Mouse (Mus musculus): ENCODE data around the gene Gm13420. TPM values are rescaled to one million over a fixed set of nuclear protein-coding genes. Genes with fewer than 3 reads are reported as not detected.
A peak's percentile ranks its signal among the peaks of the same experiment; 100 is the strongest.

Gm13420 gene
- polyA plus RNA-seq, 1 experiment: not detected

GRCm38 (mm10) chr2:29733348-29733747, 18.1 kb downstream of the Gm13420 start:
- H3K4me3 ChIP-seq (ENCODE audit: insufficient read depth, poor library complexity, severe bottlenecking): no peak overlapping the region
- TF ChIP-seq CEBPB (IDR thresholded peaks at IDR 0.05; ENCODE audit: low read depth) (no peak), USF1 (IDR thresholded peaks at IDR 0.05; ENCODE audit: low read depth) (no peak), FOSL1 (IDR thresholded peaks at IDR 0.05; ENCODE audit: insufficient read depth, low read length, poor library complexity, severe bottlenecking) (no peak), CTCF (IDR thresholded peaks at IDR 0.05; ENCODE audit: control insufficient read depth, insufficient read depth, insufficient read length) (no peak), MYOG (IDR thresholded peaks at IDR 0.05; ENCODE audit: control insufficient read depth, extremely low read depth, insufficient read length) (no peak), MYOD1 (IDR thresholded peaks at IDR 0.05; ENCODE audit: control insufficient read depth, insufficient read length, low read depth) (no peak), MAX (IDR thresholded peaks at IDR 0.05) (no peak)
- H3K27me3 ChIP-seq (ENCODE audit: control insufficient read depth, insufficient read depth, insufficient read length): no peaks in the 10 kb centered on the region
- no peaks in the 10 kb centered on the region for H3K79me3 ChIP-seq (ENCODE audit: low read depth)
- peaks cover 65% of the 10 kb centered on the region for H3K36me3 ChIP-seq (ENCODE audit: control insufficient read depth, insufficient read depth)
- H3ac ChIP-seq (ENCODE audit: control insufficient read depth, insufficient read length, low read depth): no peak overlapping the region
- no peaks in the 10 kb centered on the region for H3K79me2 ChIP-seq (ENCODE audit: control insufficient read depth, insufficient read depth)

- no peak for TF ChIP-seq CTCF (IDR thresholded peaks at IDR 0.05; ENCODE audit: control insufficient read depth, insufficient read depth, insufficient read length)
- no peak for TF ChIP-seq MAX (IDR thresholded peaks at IDR 0.05)
- no peak for TF ChIP-seq MYOG (IDR thresholded peaks at IDR 0.05; ENCODE audit: control insufficient read depth, extremely low read depth, insufficient read length)
- TF ChIP-seq FOSL1 (IDR thresholded peaks at IDR 0.05; ENCODE audit: insufficient read depth, low read length, poor library complexity, severe bottlenecking): no peak
- TF ChIP-seq CEBPB (IDR thresholded peaks at IDR 0.05; ENCODE audit: low read depth): no peak
- TF ChIP-seq USF1 (IDR thresholded peaks at IDR 0.05; ENCODE audit: low read depth): no peak
- no peak for TF ChIP-seq MYOD1 (IDR thresholded peaks at IDR 0.05; ENCODE audit: control insufficient read depth, insufficient read length, low read depth)
- no peaks in the 10 kb centered on the region for H3K27me3 ChIP-seq (ENCODE audit: control insufficient read depth, insufficient read depth, insufficient read length)
- H3K36me3 ChIP-seq (ENCODE audit: control insufficient read depth, insufficient read depth): peaks cover 66% of the 10 kb centered on the region
- H3K4me3 ChIP-seq (ENCODE audit: insufficient read depth, poor library complexity, severe bottlenecking): no peak overlapping the region
- no peak overlapping the region for H3ac ChIP-seq (ENCODE audit: control insufficient read depth, insufficient read length, low read depth)
- H3K79me2 ChIP-seq (ENCODE audit: control insufficient read depth, insufficient read depth): no peaks in the 10 kb centered on the region
- H3K79me3 ChIP-seq (ENCODE audit: low read depth): no peaks in the 10 kb centered on the region
Measured at GRCm38 (mm10) chr2:29732559-29732958, 18.9 kb downstream of the Gm13420 start.

- H3K4me3 ChIP-seq (ENCODE audit: insufficient read depth, poor library complexity, severe bottlenecking): no peak overlapping the region
- H3K79me2 ChIP-seq (ENCODE audit: control insufficient read depth, insufficient read depth): no peaks in the 10 kb centered on the region
- H3ac ChIP-seq (ENCODE audit: control insufficient read depth, insufficient read length, low read depth): no peak overlapping the region
- no peaks in the 10 kb centered on the region for H3K27me3 ChIP-seq (ENCODE audit: control insufficient read depth, insufficient read depth, insufficient read length)
- peaks cover 68% of the 10 kb centered on the region for H3K36me3 ChIP-seq (ENCODE audit: control insufficient read depth, insufficient read depth)
- TF ChIP-seq CTCF (IDR thresholded peaks at IDR 0.05; ENCODE audit: control insufficient read depth, insufficient read depth, insufficient read length): peak; percentile 87
- TF ChIP-seq MYOD1 (IDR thresholded peaks at IDR 0.05; ENCODE audit: control insufficient read depth, insufficient read length, low read depth): no peak
- no peak for TF ChIP-seq MYOG (IDR thresholded peaks at IDR 0.05; ENCODE audit: control insufficient read depth, extremely low read depth, insufficient read length)
- no peak for TF ChIP-seq CEBPB (IDR thresholded peaks at IDR 0.05; ENCODE audit: low read depth)
- H3K79me3 ChIP-seq (ENCODE audit: low read depth): no peaks in the 10 kb centered on the region
Measured at GRCm38 (mm10) chr2:29731545-29731944, 19.9 kb downstream of the Gm13420 start.

DNA sequence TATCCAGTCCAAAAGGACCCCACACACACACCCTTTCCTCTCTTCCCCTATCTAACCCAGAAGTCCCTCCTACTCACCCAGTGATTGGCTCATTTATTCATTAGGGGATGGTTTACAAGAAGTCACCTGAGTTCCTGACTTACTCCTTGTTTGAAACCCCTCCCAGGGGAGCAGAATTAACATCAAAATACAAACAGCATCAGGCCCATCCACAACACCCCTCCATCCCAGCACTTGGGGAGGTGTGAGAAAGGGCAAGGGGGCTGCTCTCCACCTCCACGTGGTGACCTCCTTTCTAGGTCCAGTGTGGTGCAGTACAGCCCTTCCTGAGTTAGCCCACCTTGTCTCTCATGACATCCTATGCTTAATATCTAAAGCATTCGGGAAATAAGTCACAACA, 22.0 kb downstream of the Gm13420 start:
- Histone ChIP-seq H3ac (ENCODE audit: control insufficient read depth, insufficient read length, low read depth) (no peak overlapping the region), H3K36me3 (ENCODE audit: control insufficient read depth, insufficient read depth) (peaks cover 71% of the 10 kb centered on the region), H3K4me3 (ENCODE audit: insufficient read depth, poor library complexity, severe bottlenecking) (no peak overlapping the region), H3K79me3 (ENCODE audit: low read depth) (no peaks in the 10 kb centered on the region), H3K79me2 (ENCODE audit: control insufficient read depth, insufficient read depth) (no peaks in the 10 kb centered on the region), H3K27me3 (ENCODE audit: control insufficient read depth, insufficient read depth, insufficient read length) (no peaks in the 10 kb centered on the region)
- TF ChIP-seq FOSL1 (IDR thresholded peaks at IDR 0.05; ENCODE audit: insufficient read depth, low read length, poor library complexity, severe bottlenecking) (no peak), MYOD1 (IDR thresholded peaks at IDR 0.05; ENCODE audit: control insufficient read depth, insufficient read length, low read depth) (no peak), CTCF (IDR thresholded peaks at IDR 0.05; ENCODE audit: control insufficient read depth, insufficient read depth, insufficient read length) (no peak), CEBPB (IDR thresholded peaks at IDR 0.05; ENCODE audit: low read depth) (no peak), MAX (IDR thresholded peaks at IDR 0.05) (no peak), USF1 (IDR thresholded peaks at IDR 0.05; ENCODE audit: low read depth) (no peak), MYOG (IDR thresholded peaks at IDR 0.05; ENCODE audit: control insufficient read depth, extremely low read depth, insufficient read length) (no peak)

- Histone ChIP-seq H3ac (ENCODE audit: control insufficient read depth, insufficient read length, low read depth) (no peak overlapping the region), H3K79me2 (ENCODE audit: control insufficient read depth, insufficient read depth) (no peaks in the 10 kb centered on the region), H3K36me3 (ENCODE audit: control insufficient read depth, insufficient read depth) (peaks cover 62% of the 10 kb centered on the region), H3K79me3 (ENCODE audit: low read depth) (no peaks in the 10 kb centered on the region), H3K4me3 (ENCODE audit: insufficient read depth, poor library complexity, severe bottlenecking) (no peak overlapping the region), H3K27me3 (ENCODE audit: control insufficient read depth, insufficient read depth, insufficient read length) (no peaks in the 10 kb centered on the region)
- TF ChIP-seq CEBPB (IDR thresholded peaks at IDR 0.05; ENCODE audit: low read depth) (no peak), CTCF (IDR thresholded peaks at IDR 0.05; ENCODE audit: control insufficient read depth, insufficient read depth, insufficient read length) (no peak), MYOD1 (IDR thresholded peaks at IDR 0.05; ENCODE audit: control insufficient read depth, insufficient read length, low read depth) (no peak), MYOG (IDR thresholded peaks at IDR 0.05; ENCODE audit: control insufficient read depth, extremely low read depth, insufficient read length) (no peak), USF1 (IDR thresholded peaks at IDR 0.05; ENCODE audit: low read depth) (no peak), MAX (IDR thresholded peaks at IDR 0.05) (no peak), FOSL1 (IDR thresholded peaks at IDR 0.05; ENCODE audit: insufficient read depth, low read length, poor library complexity, severe bottlenecking) (no peak)
Measured at GRCm38 (mm10) chr2:29724664-29725365, 26.7 kb downstream of the Gm13420 start.
